In the genomic region with DNA sequence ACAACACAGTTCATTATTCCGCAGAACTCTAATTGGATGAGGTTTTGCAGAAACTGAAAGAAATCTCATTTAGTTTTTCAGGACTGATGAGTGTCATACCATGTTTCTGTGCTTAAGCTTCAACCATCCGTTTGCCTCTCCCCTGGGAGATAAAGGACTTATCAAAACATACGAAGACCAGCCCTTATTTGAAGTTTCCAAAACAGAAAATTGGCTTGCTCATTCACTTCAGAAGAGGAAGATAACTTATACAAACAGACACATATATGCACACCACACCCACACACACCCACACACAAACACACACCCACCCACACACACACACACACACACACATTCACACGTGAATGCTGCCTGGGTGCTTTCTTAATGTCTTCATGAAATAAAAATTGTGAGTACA, we compare ENCODE assay signal across 25 mouse cellular contexts. TPM values are rescaled to one million over a fixed set of nuclear protein-coding genes. Genes with fewer than 3 reads are reported as not detected.
DNase-seq lines count a peak whose midpoint lies in the region; ATAC-seq and TF ChIP-seq lines count a peak whose summit lies in the region.
"Had no signal": no experiment of that assay in that cellular context is flagged by ENCODE, and none has a peak within 500 bp of the region (broad histone marks: within the 10 kb centered on the region; RNA-seq: fewer than 3 reads in every experiment).

No protein-coding gene starts in this region.

- no peak for TF ChIP-seq EP300 in liver, postnatal 0 days (IDR thresholded peaks at IDR 0.05; ENCODE audit: low read depth)

- peak; percentile 12 for DNase-seq in liver
- DNase-seq in liver, postnatal 0 days = no peak
- no peak for DNase-seq in urinary bladder, postnatal 14 days (ENCODE audit: low spot score)
- no peak for DNase-seq in embryo, embryonic 11 days
- DNase-seq: adrenal gland, adult 8-10 months; adrenal gland, postnatal 25 days; cerebellum, adult 11 months; cerebellum, adult 2 months; cerebellum, adult 9-11 months; cerebellum, postnatal 36 days; gastrocnemius, postnatal 14 days had no signal

- no peak for TF ChIP-seq CTCF in liver, postnatal 0 days (IDR thresholded peaks at IDR 0.05; ENCODE audit: low read depth)

- no peaks in the 10 kb centered on the region for H3K36me3 ChIP-seq in liver, postnatal 0 days (replicated peaks; ENCODE audit: insufficient read depth, low read length)
- no peaks in the 10 kb centered on the region for H3K36me3 ChIP-seq in liver, embryonic 12.5 days
- H3K36me3 ChIP-seq in liver, embryonic 15.5 days (replicated peaks) = no peaks in the 10 kb centered on the region
- no peaks in the 10 kb centered on the region for H3K36me3 ChIP-seq in intestine, embryonic 16.5 days (ENCODE audit: control insufficient read depth, insufficient read depth, low read length)
- H3K36me3 ChIP-seq: embryonic facial prominence, embryonic 10.5 days; embryonic facial prominence, embryonic 13.5 days; forebrain, embryonic 12.5 days; forebrain, embryonic 15.5 days; hindbrain, embryonic 12.5 days had no signal

- H3K4me1 ChIP-seq in liver, postnatal 0 days (ENCODE audit: insufficient read depth) = no peaks in the 10 kb centered on the region
- peaks cover 20% of the 10 kb centered on the region for H3K4me1 ChIP-seq in liver, embryonic 12.5 days
- no peaks in the 10 kb centered on the region for H3K4me1 ChIP-seq in liver, embryonic 15.5 days (replicated peaks)
- no peaks in the 10 kb centered on the region for H3K4me1 ChIP-seq in intestine, embryonic 16.5 days (ENCODE audit: control insufficient read depth, insufficient read depth, low read length)
- H3K4me1 ChIP-seq: embryonic facial prominence, embryonic 10.5 days; embryonic facial prominence, embryonic 13.5 days; forebrain, embryonic 12.5 days; forebrain, embryonic 15.5 days; hindbrain, embryonic 12.5 days had no signal

- no peaks in the 10 kb centered on the region for H3K9me3 ChIP-seq in liver, postnatal 0 days (ENCODE audit: low read length)
- no peaks in the 10 kb centered on the region for H3K9me3 ChIP-seq in liver, embryonic 12.5 days (replicated peaks)
- no peaks in the 10 kb centered on the region for H3K9me3 ChIP-seq in liver, embryonic 15.5 days (replicated peaks)
- H3K9me3 ChIP-seq in intestine, embryonic 16.5 days (ENCODE audit: control insufficient read depth, low read length) = no peaks in the 10 kb centered on the region
- H3K9me3 ChIP-seq: embryonic facial prominence, embryonic 10.5 days; embryonic facial prominence, embryonic 13.5 days; forebrain, embryonic 12.5 days; forebrain, embryonic 15.5 days; hindbrain, embryonic 12.5 days had no signal

- H3K27ac ChIP-seq in liver, postnatal 0 days (ENCODE audit: low read depth) = no peak overlapping the region
- H3K27ac ChIP-seq in liver, embryonic 12.5 days = no peak overlapping the region
- H3K27ac ChIP-seq in liver, embryonic 15.5 days (replicated peaks) = no peak overlapping the region
- H3K27ac ChIP-seq in intestine, embryonic 16.5 days (ENCODE audit: low read length) = no peak overlapping the region
- H3K27ac ChIP-seq: embryonic facial prominence, embryonic 10.5 days; embryonic facial prominence, embryonic 13.5 days; forebrain, embryonic 12.5 days; forebrain, embryonic 15.5 days; hindbrain, embryonic 12.5 days had no signal

- no peak overlapping the region for H3K9ac ChIP-seq in liver, postnatal 0 days (replicated peaks)
- no peak overlapping the region for H3K9ac ChIP-seq in liver, embryonic 12.5 days
- no peak overlapping the region for H3K9ac ChIP-seq in liver, embryonic 15.5 days
- no peak overlapping the region for H3K9ac ChIP-seq in intestine, embryonic 16.5 days (ENCODE audit: low read depth, low read length)
- H3K9ac ChIP-seq: embryonic facial prominence, embryonic 13.5 days; forebrain, embryonic 12.5 days; forebrain, embryonic 15.5 days; hindbrain, embryonic 12.5 days had no signal

- H3K4me3 ChIP-seq in liver, postnatal 0 days (ENCODE audit: low read depth, low read length) = no peak overlapping the region
- no peak overlapping the region for H3K4me3 ChIP-seq in liver, embryonic 12.5 days
- no peak overlapping the region for H3K4me3 ChIP-seq in liver, embryonic 15.5 days (replicated peaks)
- H3K4me3 ChIP-seq in intestine, embryonic 16.5 days (ENCODE audit: low read length) = no peak overlapping the region
- H3K4me3 ChIP-seq: embryonic facial prominence, embryonic 10.5 days; embryonic facial prominence, embryonic 13.5 days; erythroblast, embryonic 14.5 days; forebrain, embryonic 12.5 days; forebrain, embryonic 15.5 days; hindbrain, embryonic 12.5 days had no signal

- 49% methylated on average over 4 of the region's 4 CpGs for WGBS in liver, postnatal 0 days (ENCODE audit: insufficient replicate concordance)
- 39% methylated on average over 4 of the region's 4 CpGs for WGBS in liver, embryonic 12.5 days (ENCODE audit: insufficient replicate concordance)
- 32% methylated on average over 4 of the region's 4 CpGs for WGBS in liver, embryonic 15.5 days (ENCODE audit: insufficient replicate concordance)
- 55% methylated on average over 4 of the region's 4 CpGs for WGBS in intestine, embryonic 16.5 days

- H3K4me2 ChIP-seq in liver, postnatal 0 days (ENCODE audit: low read depth, low read length) = no peak overlapping the region
- no peak overlapping the region for H3K4me2 ChIP-seq in liver, embryonic 12.5 days
- H3K4me2 ChIP-seq in liver, embryonic 15.5 days = no peak overlapping the region
- H3K4me2 ChIP-seq in intestine, embryonic 16.5 days (ENCODE audit: low read depth, low read length) = no peak overlapping the region
- H3K4me2 ChIP-seq: embryonic facial prominence, embryonic 13.5 days; forebrain, embryonic 12.5 days; forebrain, embryonic 15.5 days; heart, embryonic 11.5 days; hindbrain, embryonic 12.5 days had no signal

- ATAC-seq in liver, postnatal 0 days = no peak
- peak; percentile 78 for ATAC-seq in liver, embryonic 12.5 days
- ATAC-seq in liver, embryonic 15.5 days (ENCODE audit: insufficient read depth) = peak; percentile 56; the same call in 1 of the 2 replicates
- peak; percentile 59; the same call in 1 of the 2 replicates for ATAC-seq in megakaryocyte-erythroid progenitor cell, adult 5-6 weeks (replicated peaks; ENCODE audit: low FRiP score, low TSS enrichment, poor library complexity, severe bottlenecking)
- ATAC-seq in intestine, embryonic 16.5 days = no peak
- ATAC-seq: activated CD4-positive, CD25-positive, alpha-beta regulatory T cell, adult 4 months; forebrain, embryonic 15.5 days; hindbrain, embryonic 16.5 days had no signal

- H3K27me3 ChIP-seq in liver, postnatal 0 days (ENCODE audit: insufficient read depth, low read length) = no peaks in the 10 kb centered on the region
- no peaks in the 10 kb centered on the region for H3K27me3 ChIP-seq in liver, embryonic 12.5 days (replicated peaks)
- H3K27me3 ChIP-seq in liver, embryonic 15.5 days = no peaks in the 10 kb centered on the region
- H3K27me3 ChIP-seq in intestine, embryonic 16.5 days (replicated peaks; ENCODE audit: control insufficient read depth, insufficient read depth, low read length) = no peaks in the 10 kb centered on the region
- H3K27me3 ChIP-seq: embryonic facial prominence, embryonic 13.5 days; forebrain, embryonic 12.5 days; forebrain, embryonic 15.5 days; hindbrain, embryonic 12.5 days had no signal

RNA-seq across cellular contexts. Expression of a gene that starts 20.8 kb away (rescaled TPM):
- 7.4 and 9.3 TPM in 2 replicates for polyA plus RNA-seq in liver, postnatal 0 days (2015; fragmentation: Nextera tagmentation; extraction: Ambion mirVana)
- polyA plus RNA-seq in liver, embryonic 12.5 days (2016; fragmentation: Nextera tagmentation; extraction: Ambion mirVana) = 8.9 and 9.5 TPM in 2 replicates
- 17.1 and 17.2 TPM in 2 replicates for polyA plus RNA-seq in liver, embryonic 15.5 days (2015; fragmentation: Nextera tagmentation; extraction: Ambion mirVana)
- total RNA-seq in megakaryocyte-erythroid progenitor cell, adult 5-6 weeks (2014; fragmentation: Nextera tagmentation) = 0.17 and 1.0 TPM in 2 replicates
- 0.53 and 0.94 TPM in 2 replicates for total RNA-seq in megakaryocyte-erythroid progenitor cell, adult 5-6 weeks (2017)
- 16.9 and 18.7 TPM in 2 replicates for polyA plus RNA-seq in intestine, embryonic 16.5 days (2015; fragmentation: Nextera tagmentation; extraction: Ambion mirVana)
- total RNA-seq: ES-E14 had no signal

Comparison
In these comparisons a context has a peak if more than half of its experiments do, and no peak if none do; other contexts are left out.
1. ATAC-seq: peak in liver, embryonic 12.5 days (single experiment), liver, embryonic 15.5 days (single experiment) and megakaryocyte-erythroid progenitor cell, adult 5-6 weeks (single experiment); none in liver, postnatal 0 days (single experiment) and intestine, embryonic 16.5 days (single experiment).